Mouse (Mus musculus): ENCODE measurements around the gene Cxadr. TPM values are rescaled to one million over a fixed set of nuclear protein-coding genes. Genes with fewer than 3 reads are reported as not detected.

Cxadr gene
- polyA plus RNA-seq, 1 experiment from 2014 or later, result not detected

GRCm38 (mm10) chr16:78407855-78408254, 106.6 kb downstream of the Cxadr start:
- WGBS (ENCODE audit: missing documents), result 91% methylated on average over 6 of the region's 6 CpGs
- Histone ChIP-seq H3K79me2 (ENCODE audit: inconsistent target) (no peaks in the 10 kb centered on the region), H3K4me3 (ENCODE audit: inconsistent target) (no peak overlapping the region), H3K27ac (no peak overlapping the region), H3K36me3 (ENCODE audit: inconsistent target) (no peaks in the 10 kb centered on the region)

Other genes with a start within 250 kb of the Cxadr start
- 3.4 to 7.1 TPM (median 3.4 TPM) in 3 replicates for gene Btg3, start 75.7 kb downstream of the Cxadr start, polyA plus RNA-seq (2018)

Data from macrophage (primary cell).